Mouse (Mus musculus) heart, adult 2 months (tissue): ENCODE measurements around the gene Prss56. TPM values are rescaled to one million over a fixed set of nuclear protein-coding genes. Genes with fewer than 3 reads are reported as not detected.

ENCODE experiments used
- DNase-seq, 2 experiments: peaks; one replicate each; pipeline ENCODE4 v3.0.0; 2021
- H3K27ac ChIP-seq: fragments of 200-600 bp; 2 replicates; pipeline ENCODE4 v1.8.1; 2022
- H3K27me3 ChIP-seq: fragments of 200-500 bp; 2 replicates; pipeline ENCODE4 v1.6.1; 2012; ENCODE audit warnings: mild to moderate bottlenecking, low read length, inconsistent platforms, mixed read lengths; ENCODE audit not compliant: control insufficient read depth, insufficient read depth
- H3K36me3 ChIP-seq: fragments of 200-500 bp; 2 replicates; pipeline ENCODE4 v1.6.1; 2012; ENCODE audit warnings: low read length, inconsistent platforms; ENCODE audit not compliant: control insufficient read depth, insufficient read depth
- H3K4me1 ChIP-seq: fragments of 200-500 bp; 2 replicates; pipeline ENCODE4 v1.6.1; 2011; ENCODE audit warnings: low read length; ENCODE audit not compliant: control insufficient read depth, insufficient read depth
- H3K4me3 ChIP-seq: fragments of 200-600 bp; 2 replicates; pipeline ENCODE4 v1.8.1; 2022
- H3K79me2 ChIP-seq: fragments of 200-500 bp; replicated peaks from 2 replicates; pipeline ENCODE4 v1.6.1; 2012; ENCODE audit warnings: mild to moderate bottlenecking, inconsistent platforms, low read length, moderate library complexity, mixed read lengths; ENCODE audit not compliant: control insufficient read depth, insufficient read depth
- H3K9ac ChIP-seq: fragments of 200-500 bp; 2 replicates; pipeline ENCODE4 v1.6.1; 2012; ENCODE audit warnings: low read depth, mild to moderate bottlenecking, control low read depth, inconsistent platforms, low read length, mixed read lengths
- CTCF ChIP-seq: fragments of 200-600 bp; IDR thresholded peaks from 2 replicates; pipeline ENCODE4 v1.8.1; 2022; ENCODE audit warnings: antibody characterized with exemption, mild to moderate bottlenecking, moderate library complexity
- EP300 ChIP-seq: fragments of 200-500 bp; IDR thresholded peaks from 2 replicates; pipeline ENCODE4 v1.6.1; 2011; ENCODE audit warnings: low read depth, low read length, control low read depth; ENCODE audit not compliant: insufficient read depth
- POLR2A ChIP-seq: fragments of 200-500 bp; IDR thresholded peaks from 2 replicates; pipeline ENCODE4 v1.6.1; 2011; ENCODE audit warnings: mild to moderate bottlenecking, low read depth, low read length, control low read depth; ENCODE audit not compliant: insufficient read depth
- WGBS: fragments of 180-500 bp; shearing (Covaris S2); methylation state at CpG from one replicate; pipeline ENCODE4 v1.1.7; 2018; 5-methylcytosine and 5-hydroxymethylcytosine counted together
- intact Hi-C: fragments of 180-260 bp; cut with DNase I; formaldehyde crosslinking; loops from one replicate; pipeline ENCODE4 v1.15.1; 2025
- polyA plus RNA-seq: library from polyadenylated mRNA; depleted of rRNA; stranded (reverse); fragments of >200 nt; gene quantifications from 2 replicates; pipeline ENCODE4 v1.2.3, GENCODE M21; 2012
- total RNA-seq, 2 experiments: library from RNA; stranded (reverse); gene quantifications; 2 replicates each; pipeline ENCODE4 v1.2.3; 2021

Prss56 gene
- total and polyA plus RNA-seq, 3 experiments = not detected

DNA sequence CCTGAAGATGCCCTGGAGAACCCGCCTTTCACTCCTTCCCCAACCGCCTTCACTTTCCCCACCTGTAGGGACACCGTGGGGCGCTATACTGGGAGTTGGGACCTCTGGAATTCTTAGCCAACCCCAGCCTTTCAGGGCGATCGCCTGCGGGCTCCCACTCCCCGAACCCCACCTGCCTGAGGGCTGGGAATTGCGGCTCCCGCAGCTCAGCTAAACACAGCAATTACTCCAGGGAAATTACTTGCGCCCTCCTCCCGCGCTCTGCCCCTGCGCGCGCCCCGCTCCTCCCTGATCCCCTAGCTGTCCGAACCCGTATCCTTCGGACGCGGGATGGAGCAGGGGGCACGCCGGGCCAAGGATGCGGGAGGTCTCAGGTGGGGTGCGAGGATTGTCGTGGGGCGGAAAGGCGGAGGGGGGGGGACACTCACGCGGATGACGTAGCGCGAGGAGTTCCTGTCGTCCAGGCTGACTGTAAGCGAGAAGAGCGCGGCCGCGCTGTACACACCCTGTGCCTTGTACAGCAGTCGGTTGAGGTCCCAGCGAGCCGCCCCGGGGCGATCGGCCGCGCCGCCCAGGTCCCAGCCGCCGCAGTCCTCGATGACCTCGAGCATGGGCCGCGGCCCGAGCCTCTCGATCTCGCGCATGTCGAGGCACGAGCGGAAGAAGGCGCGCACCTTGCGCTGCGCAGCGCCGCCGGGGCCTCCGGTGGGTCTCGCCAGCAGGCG is 29.2 kb upstream of the Prss56 start:
- Histone ChIP-seq H3K4me3 (no peak overlapping the region), H3K4me1 (no peaks in the 10 kb centered on the region), H3K9ac (no peak overlapping the region), H3K27me3 (peaks cover 25% of the 10 kb centered on the region), H3K36me3 (no peaks in the 10 kb centered on the region), H3K79me2 (no peaks in the 10 kb centered on the region), H3K27ac (no peak overlapping the region)
- no peak for DNase-seq
- intact Hi-C loops = no loop called here
- WGBS = 2% methylated on average over 72 of the region's 72 CpGs
- TF ChIP-seq CTCF (no peak), POLR2A (no peak), EP300 (no peak)

DNA sequence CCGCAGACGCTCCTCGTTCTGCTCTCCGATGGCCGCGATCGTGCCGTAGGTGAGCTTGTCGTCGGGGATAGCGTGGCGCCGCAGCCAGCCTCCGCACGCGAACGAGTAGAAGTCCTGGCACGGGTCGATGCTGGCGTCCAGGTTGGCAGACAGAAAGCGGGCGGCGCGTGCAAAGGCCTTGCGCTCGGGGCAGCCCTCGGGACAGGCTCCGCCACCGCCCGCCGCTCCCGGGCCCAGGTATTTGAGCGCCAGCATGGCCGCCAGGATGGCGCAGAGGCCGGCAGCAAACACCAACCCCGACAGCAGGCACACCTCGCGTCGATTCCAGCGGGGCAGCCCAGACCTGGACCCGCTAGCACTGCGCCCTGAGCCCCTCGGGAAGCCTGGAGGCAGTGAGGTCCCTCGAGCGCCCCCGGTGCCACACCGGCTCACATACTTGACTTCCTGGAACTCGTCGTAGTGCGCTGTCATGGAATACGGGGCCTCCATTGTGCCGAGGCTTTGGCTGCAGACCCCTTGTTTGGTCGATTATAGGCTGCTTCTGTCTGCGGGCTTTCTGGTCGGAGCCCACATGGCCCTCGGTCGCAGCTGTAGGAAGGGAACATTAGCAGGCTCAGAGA is 28.5 kb upstream of the Prss56 start:
- TF ChIP-seq EP300 (no peak), POLR2A (no peak), CTCF (no peak)
- Histone ChIP-seq H3K79me2 (no peaks in the 10 kb centered on the region), H3K27me3 (peaks cover 25% of the 10 kb centered on the region), H3K36me3 (no peaks in the 10 kb centered on the region), H3K4me1 (no peaks in the 10 kb centered on the region), H3K4me3 (no peak overlapping the region), H3K27ac (no peak overlapping the region), H3K9ac (no peak overlapping the region)
- 3% methylated on average over 58 of the region's 58 CpGs for WGBS
- no peak for DNase-seq
- intact Hi-C loops = no loop called here

DNA sequence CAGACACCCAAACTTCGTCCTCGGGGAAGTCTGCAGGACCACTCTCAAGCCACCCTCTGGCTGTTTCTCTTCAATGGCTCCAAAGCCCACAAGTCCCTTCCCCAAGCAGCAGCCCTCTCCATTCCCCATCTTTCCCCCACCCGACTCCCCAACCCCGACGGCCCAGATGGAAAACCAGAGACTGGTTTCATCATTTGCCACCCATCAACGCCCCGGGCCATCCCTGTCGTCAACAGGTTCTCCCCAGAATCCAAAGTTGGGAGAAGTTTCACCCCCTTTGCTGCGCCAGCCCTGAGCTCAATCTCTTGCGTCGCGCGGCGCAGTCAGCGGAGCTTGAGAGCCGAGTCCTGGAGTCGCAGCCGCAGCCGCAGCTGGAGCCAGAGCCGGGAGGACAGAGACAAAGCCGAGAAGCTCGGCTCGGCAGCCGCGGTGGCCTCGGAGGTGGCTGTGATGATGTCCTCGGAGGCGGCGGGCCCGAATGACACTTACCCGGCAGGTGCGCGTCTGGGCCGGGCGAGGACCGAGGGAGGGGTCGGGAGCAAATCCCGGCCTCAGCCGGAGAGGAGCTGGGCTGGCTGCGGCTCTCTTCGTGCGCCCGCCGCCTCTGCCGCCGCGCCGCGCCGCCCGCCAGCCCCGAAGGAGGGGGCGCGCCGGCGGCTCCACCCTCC is 27.4 kb upstream of the Prss56 start:
- H3K4me3 ChIP-seq = no peak overlapping the region
- H3K79me2 ChIP-seq = no peaks in the 10 kb centered on the region
- WGBS = 2% methylated on average over 52 of the region's 56 CpGs
- H3K27me3 ChIP-seq = peaks cover 25% of the 10 kb centered on the region
- intact Hi-C loops = no loop called here
- no peaks in the 10 kb centered on the region for H3K4me1 ChIP-seq
- no peak for TF ChIP-seq CTCF
- no peaks in the 10 kb centered on the region for H3K36me3 ChIP-seq
- no peak overlapping the region for H3K9ac ChIP-seq
- no peak overlapping the region for H3K27ac ChIP-seq
- no peak for DNase-seq

DNA sequence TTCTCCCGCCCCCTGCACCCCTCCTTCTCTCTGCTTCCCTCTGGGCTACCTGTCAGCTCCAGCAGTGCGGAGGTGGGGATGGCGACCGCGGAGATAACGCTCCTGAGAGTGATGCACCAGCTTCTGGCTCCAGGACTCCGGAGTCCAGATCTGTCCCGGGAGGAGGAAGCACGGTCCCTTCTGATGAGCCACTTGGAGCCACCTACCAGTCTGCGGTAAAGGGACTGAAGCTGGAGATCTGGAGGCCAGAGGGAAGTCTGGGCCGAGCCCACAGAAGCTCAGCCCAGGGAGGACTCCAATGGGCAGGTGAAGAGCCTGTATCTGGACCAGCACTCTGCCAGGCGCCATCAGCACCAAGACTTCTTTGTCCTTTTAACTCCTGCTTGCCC is 26.9 kb upstream of the Prss56 start, which contains the start of gene Ecel1:
Gene Ecel1, minus strand, starts transcription at position 323 of the 389 bp plus-strand sequence.
- Histone ChIP-seq H3K36me3 (no peaks in the 10 kb centered on the region), H3K27ac (no peak within 1 kb of the TSS), H3K27me3 (peaks cover 25% of the 10 kb centered on the region), H3K4me3 (no peak within 1 kb of the TSS), H3K4me1 (no peaks in the 10 kb centered on the region), H3K79me2 (no peaks in the 10 kb centered on the region), H3K9ac (no peak within 1 kb of the TSS)
- 2% methylated on average over 12 of the region's 12 CpGs for WGBS
- TF ChIP-seq POLR2A (no peak), EP300 (no peak), CTCF (no peak)
- intact Hi-C loops = no loop called here
- DNase-seq = no peak

GRCm38 (mm10) chr1:87159396-87159795 is 23.7 kb upstream of the Prss56 start:
- Histone ChIP-seq H3K4me1 (no peaks in the 10 kb centered on the region), H3K27me3 (peaks cover 18% of the 10 kb centered on the region), H3K36me3 (no peaks in the 10 kb centered on the region), H3K9ac (no peak overlapping the region), H3K79me2 (no peaks in the 10 kb centered on the region), H3K4me3 (no peak overlapping the region), H3K27ac (no peak overlapping the region)
- WGBS = 81% methylated on average over 3 of the region's 3 CpGs
- intact Hi-C loops = no loop called here
- no peak for DNase-seq
- no peak for TF ChIP-seq CTCF
- TF ChIP-seq POLR2A = no peak
- TF ChIP-seq EP300 = no peak

DNA sequence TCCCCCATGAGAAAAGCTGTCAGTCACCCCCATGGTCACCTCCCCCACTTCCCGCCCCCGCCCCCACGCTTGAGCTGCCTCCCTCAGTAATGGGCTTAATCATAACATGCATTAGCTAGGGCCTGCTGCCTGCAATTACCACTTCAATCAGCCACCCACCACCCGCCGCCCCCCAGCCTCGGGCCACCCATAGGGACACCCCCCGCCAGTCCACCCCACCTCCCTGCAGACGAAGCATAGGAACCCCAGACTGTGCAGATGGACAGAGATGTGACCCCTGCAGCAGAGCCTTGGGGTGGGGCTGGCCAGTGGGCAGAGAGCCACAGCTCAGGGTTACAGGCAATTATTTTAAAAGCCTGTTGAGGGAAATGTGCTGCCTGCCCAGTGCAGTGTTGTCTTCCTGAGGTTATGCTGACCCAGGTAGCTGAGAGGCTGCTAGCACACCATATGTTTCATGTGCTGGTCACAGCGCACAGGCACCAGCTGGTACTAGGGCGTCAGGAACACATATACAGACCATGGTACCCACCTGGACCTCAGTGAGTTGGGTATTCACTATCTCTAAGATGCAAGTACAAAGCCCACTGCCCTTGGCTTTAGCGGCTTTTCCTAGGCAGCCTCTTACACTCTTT is 18.8 kb upstream of the Prss56 start:
- Histone ChIP-seq H3K27me3 (no peaks in the 10 kb centered on the region; the same call in 1 of the 2 replicates), H3K27ac (no peak overlapping the region), H3K4me3 (no peak overlapping the region), H3K36me3 (no peaks in the 10 kb centered on the region), H3K79me2 (no peaks in the 10 kb centered on the region), H3K9ac (no peak overlapping the region), H3K4me1 (no peaks in the 10 kb centered on the region)
- DNase-seq = no peak
- intact Hi-C loops = no loop called here
- TF ChIP-seq CTCF = no peak
- no peak for TF ChIP-seq EP300
- TF ChIP-seq POLR2A = no peak
- WGBS = 26% methylated on average over 11 of the region's 11 CpGs
